Mouse (Mus musculus) heart, embryonic 12.5 days (tissue): ENCODE results near the gene Sap25. TPM values are rescaled to one million over a fixed set of nuclear protein-coding genes. Genes with fewer than 3 reads are reported as not detected.

Experiments
- ATAC-seq: fragments of 200-750 bp; cut with Nextera tagmentation; 2 replicates; pipeline ENCODE4 v1.8.0; 2017; ENCODE audit warnings: moderate TSS enrichment, moderate library complexity; ENCODE audit not compliant: insufficient number of reproducible peaks, low FRiP score
- H3K27ac ChIP-seq: fragments of 300-500 bp; sonication (generic); 2 replicates; pipeline ENCODE4 v1.5.1; 2016; ENCODE audit warnings: mild to moderate bottlenecking, moderate library complexity; ENCODE audit not compliant: poor library complexity, severe bottlenecking
- H3K27me3 ChIP-seq: fragments of 300-500 bp; sonication (generic); replicated peaks from 2 replicates; pipeline ENCODE4 v1.6.1; 2016; ENCODE audit warnings: mild to moderate bottlenecking, moderate library complexity
- H3K36me3 ChIP-seq: fragments of 300-500 bp; sonication (generic); 2 replicates; pipeline ENCODE4 v1.6.1; 2016; ENCODE audit warnings: mild to moderate bottlenecking, moderate library complexity
- H3K4me1 ChIP-seq: fragments of 300-500 bp; sonication (generic); replicated peaks from 2 replicates; pipeline ENCODE4 v1.6.1; 2016; ENCODE audit warnings: mild to moderate bottlenecking
- H3K4me2 ChIP-seq: fragments of 300-500 bp; sonication (generic); 2 replicates; pipeline ENCODE4 v1.6.1; 2016; ENCODE audit warnings: mild to moderate bottlenecking, moderate library complexity
- H3K4me3 ChIP-seq: fragments of 300-500 bp; sonication (generic); 2 replicates; pipeline ENCODE4 v1.5.1; 2016; ENCODE audit warnings: mild to moderate bottlenecking
- H3K9ac ChIP-seq: fragments of 300-500 bp; sonication (generic); 2 replicates; pipeline ENCODE4 v1.6.1; 2016; ENCODE audit warnings: mild to moderate bottlenecking, moderate library complexity
- H3K9me3 ChIP-seq: fragments of 300-500 bp; sonication (generic); replicated peaks from 2 replicates; pipeline ENCODE4 v1.6.1; 2016; ENCODE audit warnings: mild to moderate bottlenecking, moderate library complexity
- WGBS: fragments of 180-500 bp; shearing (Covaris S2); methylation state at CpG from one replicate; pipeline ENCODE4 v1.1.7; 2016; 5-methylcytosine and 5-hydroxymethylcytosine counted together
- polyA plus RNA-seq: library from polyadenylated mRNA; unstranded; fragments of >200 nt; fragmentation: Nextera tagmentation; extraction: Ambion mirVana; gene quantifications from 2 replicates; pipeline ENCODE4 v1.2.1, GENCODE M21; 2016

The Sap25 gene
- polyA plus RNA-seq, 1 experiment from 2014 or later, result 5.3 TPM

DNA sequence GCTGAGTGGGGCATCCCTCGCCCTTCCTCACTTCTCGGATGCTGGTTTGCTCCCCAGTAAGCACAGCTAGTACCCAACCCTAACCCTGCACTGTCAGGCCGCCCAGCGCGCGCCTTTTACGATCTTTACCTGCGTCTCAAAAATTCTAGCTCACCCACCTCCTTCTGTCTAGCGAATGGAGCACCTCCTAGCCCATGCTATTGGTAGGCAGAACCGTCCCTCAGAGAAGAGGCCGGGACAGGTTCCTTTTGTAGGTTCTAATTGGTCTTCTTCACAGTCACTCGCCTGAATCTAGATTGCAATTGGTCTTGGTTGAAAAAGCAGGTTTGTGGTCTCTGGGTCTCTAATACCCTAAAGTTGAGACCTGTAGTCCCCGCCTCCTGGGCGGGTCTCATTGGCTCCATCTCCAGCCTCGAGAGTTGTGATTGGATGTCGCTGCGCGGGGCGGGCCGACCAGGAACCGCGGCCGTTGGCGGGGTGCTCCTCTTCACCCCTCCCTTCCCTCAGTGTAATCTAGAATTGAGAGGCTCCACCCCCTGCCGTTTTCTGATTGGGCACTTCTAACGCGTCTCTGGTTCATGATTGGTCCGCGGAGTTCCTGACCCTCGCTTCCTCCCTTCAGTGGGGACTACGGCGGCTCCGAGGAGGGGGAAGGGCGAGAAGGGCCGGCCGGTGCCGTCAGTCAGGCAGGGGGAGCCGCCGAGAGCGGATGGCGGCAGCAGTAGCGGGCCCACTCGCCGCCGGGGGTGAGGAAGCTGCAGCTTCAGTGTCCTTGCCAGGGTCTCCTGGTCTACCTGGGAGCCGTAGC lies 12.4 kb upstream of the Sap25 start, which contains the start of the genes Fbxo24, Lrch4 and Gm20605:
TSS of gene Fbxo24 (minus strand) at position 505 of the 808 bp plus-strand sequence.
TSS of gene Lrch4 (plus strand) at position 624 of the 808 bp plus-strand sequence.
TSS of gene Gm20605 (plus strand) at position 678 of the 808 bp plus-strand sequence.
- Histone ChIP-seq H3K9ac (peak within 1 kb of the TSS; percentile 79), H3K4me2 (peak within 1 kb of the TSS; percentile 83), H3K36me3 (peaks cover 8% of the 10 kb centered on the region), H3K4me1 (peaks cover 37% of the 10 kb centered on the region), H3K9me3 (no peaks in the 10 kb centered on the region), H3K27ac (peak within 1 kb of the TSS; percentile 89), H3K27me3 (no peaks in the 10 kb centered on the region), H3K4me3 (peak within 1 kb of the TSS; percentile 73)
- ATAC-seq, result peak; percentile 98
- WGBS, result under 1% methylated on average over 45 of the region's 46 CpGs

DNA sequence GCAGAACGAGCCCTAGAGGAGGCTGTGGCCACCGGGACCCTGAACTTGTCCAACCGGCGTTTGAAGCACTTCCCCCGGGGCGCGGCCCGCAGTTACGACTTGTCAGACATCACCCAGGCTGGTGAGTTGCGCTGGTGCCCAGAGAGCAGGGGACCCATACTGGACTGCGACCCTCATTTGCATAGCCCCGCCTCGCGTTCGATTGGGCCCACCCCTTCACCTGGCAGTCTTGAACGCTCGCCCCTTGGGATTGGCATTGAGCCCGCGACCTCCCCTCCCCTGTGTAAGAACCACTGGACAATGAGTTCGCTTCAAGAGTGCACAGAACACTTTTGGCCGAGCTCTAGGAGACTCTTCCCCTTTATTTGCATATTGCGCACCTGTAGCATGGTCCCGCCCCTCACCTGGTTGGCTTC lies 11.8 kb upstream of the Sap25 start:
- no peaks in the 10 kb centered on the region for H3K9me3 ChIP-seq
- peak overlapping the region; percentile 89 for H3K27ac ChIP-seq
- peak overlapping the region; percentile 73 for H3K4me3 ChIP-seq
- ATAC-seq, result peak; percentile 55
- peak overlapping the region; percentile 79 for H3K9ac ChIP-seq
- peaks cover 14% of the 10 kb centered on the region for H3K36me3 ChIP-seq
- peaks cover 37% of the 10 kb centered on the region for H3K4me1 ChIP-seq
- H3K27me3 ChIP-seq, result no peaks in the 10 kb centered on the region
- under 1% methylated on average over 23 of the region's 23 CpGs for WGBS
- peak overlapping the region; percentile 83 for H3K4me2 ChIP-seq

DNA sequence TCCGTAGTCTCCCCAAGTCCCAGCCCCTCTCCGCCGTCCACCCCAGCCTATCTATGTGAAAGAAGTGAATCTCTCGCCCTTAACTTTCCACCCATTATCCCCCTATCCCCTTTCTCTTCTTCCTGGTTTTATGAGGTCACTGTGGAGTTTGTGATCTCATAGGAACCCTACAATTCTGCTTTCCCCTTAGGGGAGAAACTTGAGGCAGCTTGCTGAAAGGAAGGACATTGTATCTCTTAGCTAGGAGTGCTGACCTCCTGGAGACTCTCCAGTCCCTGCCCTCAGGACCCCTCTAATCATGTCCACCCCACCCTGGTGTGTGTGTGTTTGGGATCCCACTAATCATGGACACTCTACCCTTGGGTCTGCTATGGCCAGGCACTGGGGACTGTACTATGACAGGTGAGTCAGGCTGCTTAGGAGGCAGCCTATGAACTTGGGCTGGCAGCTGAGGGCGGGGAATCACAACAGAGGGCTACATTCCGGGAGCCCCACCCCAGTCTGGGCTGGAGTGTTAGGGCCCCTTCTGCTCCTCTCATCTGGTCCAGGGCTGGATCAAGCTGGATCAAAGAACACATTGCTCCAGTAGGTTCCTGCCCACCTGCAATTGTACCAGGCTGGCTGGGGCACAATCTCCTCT lies 11.1 kb upstream of the Sap25 start:
- Histone ChIP-seq H3K4me3 (peak overlapping the region; percentile 73), H3K27me3 (no peaks in the 10 kb centered on the region), H3K4me2 (peak overlapping the region; percentile 83), H3K9me3 (no peaks in the 10 kb centered on the region), H3K36me3 (peaks cover 20% of the 10 kb centered on the region), H3K27ac (peak overlapping the region; percentile 89), H3K9ac (peak overlapping the region; percentile 79), H3K4me1 (peaks cover 32% of the 10 kb centered on the region)
- 18% methylated on average over 6 of the region's 6 CpGs for WGBS
- no peak for ATAC-seq

DNA sequence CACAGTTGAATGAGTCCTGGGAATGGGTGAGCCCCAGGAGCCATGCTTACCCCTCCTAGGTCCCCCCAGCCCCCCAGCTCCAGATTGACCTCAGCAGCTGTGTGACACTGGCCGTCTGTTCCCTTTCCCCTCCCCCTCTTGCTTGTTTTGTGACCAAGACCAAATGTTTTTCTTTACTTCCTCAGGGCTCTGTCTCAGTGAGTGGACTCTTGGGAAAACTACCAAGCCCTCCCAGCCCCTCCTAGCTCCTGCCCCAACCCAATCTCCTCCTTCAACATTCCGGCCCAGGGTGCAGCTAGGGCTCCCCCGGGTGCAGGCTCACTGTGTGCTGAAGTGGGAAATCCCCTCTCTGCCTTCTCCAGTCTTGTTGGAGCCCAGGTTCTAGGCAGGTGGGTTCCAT lies 10.5 kb upstream of the Sap25 start:
- peak overlapping the region; percentile 83 for H3K4me2 ChIP-seq

DNA sequence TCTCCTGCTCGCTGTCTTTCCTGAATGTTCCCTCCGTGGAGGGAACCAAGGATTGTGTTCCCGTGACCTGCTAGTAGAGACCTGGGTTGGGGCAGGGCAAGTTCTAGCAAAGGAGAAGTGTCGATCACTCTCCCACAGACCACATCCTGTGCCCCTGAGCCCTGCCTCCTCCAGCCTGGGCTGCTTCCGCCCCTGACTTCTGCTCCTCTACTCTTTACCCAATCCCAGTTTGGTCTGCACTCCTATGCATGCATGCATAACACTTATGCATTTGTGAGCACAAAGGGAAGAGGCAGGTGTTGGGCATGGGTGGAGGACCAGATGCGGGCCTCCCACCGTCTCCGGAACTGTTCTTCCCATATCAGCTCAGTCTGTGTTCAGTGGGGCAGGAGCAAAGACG lies 10.0 kb upstream of the Sap25 start:
- peak overlapping the region; percentile 79 for H3K9ac ChIP-seq
- peak overlapping the region; percentile 71 for H3K27ac ChIP-seq
- WGBS, result 57% methylated on average over 9 of the region's 9 CpGs
- peak overlapping the region; percentile 83 for H3K4me2 ChIP-seq
- peak overlapping the region; percentile 73 for H3K4me3 ChIP-seq
- H3K27me3 ChIP-seq, result no peaks in the 10 kb centered on the region
- H3K9me3 ChIP-seq, result no peaks in the 10 kb centered on the region
- H3K4me1 ChIP-seq, result peaks cover 32% of the 10 kb centered on the region
- ATAC-seq, result no peak
- H3K36me3 ChIP-seq, result peaks cover 31% of the 10 kb centered on the region

More for the DNA sequence above, 10.5 kb upstream of the Sap25 start:
- 31% methylated on average over 3 of the region's 3 CpGs for WGBS
- no peaks in the 10 kb centered on the region for H3K27me3 ChIP-seq
- H3K36me3 ChIP-seq, result peaks cover 26% of the 10 kb centered on the region
- peak overlapping the region; percentile 73 for H3K4me3 ChIP-seq
- H3K9ac ChIP-seq, result peak overlapping the region; percentile 79
- no peaks in the 10 kb centered on the region for H3K9me3 ChIP-seq
- ATAC-seq, result no peak
- peaks cover 32% of the 10 kb centered on the region for H3K4me1 ChIP-seq
- peak overlapping the region; percentile 71 for H3K27ac ChIP-seq

DNA sequence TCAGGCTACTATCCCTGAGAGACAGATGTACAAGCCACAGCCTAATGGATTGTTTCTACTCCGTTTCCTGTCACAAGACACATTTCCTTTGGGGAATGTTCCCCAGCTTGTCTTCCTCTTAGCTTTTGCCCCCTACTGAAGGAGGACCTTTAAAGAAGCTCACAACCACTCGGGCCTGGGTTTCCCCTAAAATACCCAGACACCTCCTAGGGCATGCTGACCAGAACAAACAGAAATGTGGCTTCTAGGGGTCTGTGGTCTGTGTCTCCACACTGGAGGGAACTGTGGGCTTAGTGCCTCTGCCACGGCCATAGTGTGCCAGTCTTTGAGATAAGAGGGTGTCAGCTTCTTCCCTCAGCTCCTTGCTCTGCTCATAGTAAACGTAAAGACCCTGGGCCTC lies 9.5 kb upstream of the Sap25 start:
- ATAC-seq, result no peak
- Histone ChIP-seq H3K27ac (peak overlapping the region; percentile 71; the same call in 1 of the 2 replicates), H3K4me1 (peaks cover 32% of the 10 kb centered on the region), H3K36me3 (peaks cover 36% of the 10 kb centered on the region), H3K4me3 (peak overlapping the region; percentile 73; the same call in 1 of the 2 replicates), H3K4me2 (peak overlapping the region; percentile 83), H3K27me3 (no peaks in the 10 kb centered on the region), H3K9me3 (no peaks in the 10 kb centered on the region), H3K9ac (peak overlapping the region; percentile 79)
- WGBS, result 46% methylated on average over 4 of the region's 4 CpGs

DNA sequence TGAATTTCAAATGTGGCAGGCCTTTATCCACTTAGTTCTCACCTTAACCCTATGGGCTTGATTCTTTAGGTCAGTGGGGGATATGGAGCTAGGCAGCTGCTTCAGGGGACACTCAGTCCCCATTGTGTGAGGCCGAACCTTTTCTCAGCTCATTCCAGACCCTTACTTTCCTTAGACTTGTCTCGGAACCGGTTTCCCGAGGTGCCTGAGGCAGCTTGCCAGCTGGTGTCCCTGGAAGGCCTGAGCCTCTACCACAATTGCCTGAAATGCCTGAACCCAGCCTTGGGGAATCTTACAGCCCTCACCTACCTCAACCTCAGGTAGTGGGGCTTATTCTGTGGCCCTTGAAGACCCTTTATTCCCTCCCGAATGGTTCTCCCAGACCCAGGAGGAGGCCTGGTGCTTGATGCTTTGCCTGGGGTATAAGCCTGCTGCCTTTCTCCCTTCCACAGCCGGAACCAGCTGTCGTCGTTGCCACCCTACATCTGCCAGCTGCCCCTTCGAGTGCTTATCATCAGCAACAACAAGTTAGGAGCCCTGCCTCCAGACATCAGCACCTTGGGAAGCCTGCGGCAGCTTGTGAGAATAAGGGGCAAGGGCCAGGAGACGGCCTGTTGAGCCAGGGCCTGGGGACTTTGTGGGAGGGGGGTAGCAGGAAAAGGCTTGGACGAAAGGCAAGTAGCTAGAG lies 7.6 kb upstream of the Sap25 start:
- Histone ChIP-seq H3K36me3 (peaks cover 55% of the 10 kb centered on the region), H3K9me3 (no peaks in the 10 kb centered on the region), H3K27ac (no peak overlapping the region), H3K9ac (no peak overlapping the region), H3K4me3 (no peak overlapping the region), H3K27me3 (no peaks in the 10 kb centered on the region), H3K4me2 (no peak overlapping the region), H3K4me1 (peaks cover 28% of the 10 kb centered on the region)
- no peak for ATAC-seq
- WGBS, result 66% methylated on average over 12 of the region's 12 CpGs

DNA sequence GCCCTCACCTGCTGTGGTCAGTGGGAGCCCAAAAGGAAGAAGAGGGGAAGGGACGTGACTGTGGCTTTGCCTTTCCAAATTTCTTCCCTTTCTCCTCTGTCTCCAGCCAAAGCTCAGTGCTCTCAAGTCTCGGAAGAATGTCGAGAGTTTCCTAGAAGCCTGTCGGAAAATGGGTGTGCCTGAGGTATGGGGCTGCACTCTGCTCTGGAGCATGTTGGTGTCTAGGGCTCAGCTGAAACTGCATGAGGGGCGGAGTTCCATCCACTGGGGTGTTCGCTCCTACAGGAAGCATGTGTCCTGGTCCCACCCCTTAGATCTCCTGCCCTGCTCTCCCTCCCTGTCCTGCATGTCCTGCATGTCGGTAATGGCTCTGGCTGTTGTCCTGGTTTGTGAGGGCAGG lies 1.7 kb upstream of the Sap25 start:
- H3K27me3 ChIP-seq, result peaks cover 21% of the 10 kb centered on the region
- no peaks in the 10 kb centered on the region for H3K9me3 ChIP-seq
- 64% methylated on average over 7 of the region's 7 CpGs for WGBS
- H3K4me2 ChIP-seq, result no peak overlapping the region
- ATAC-seq, result no peak
- H3K36me3 ChIP-seq, result peaks cover 81% of the 10 kb centered on the region
- H3K4me3 ChIP-seq, result no peak overlapping the region
- H3K9ac ChIP-seq, result no peak overlapping the region
- H3K27ac ChIP-seq, result no peak overlapping the region
- H3K4me1 ChIP-seq, result peaks cover 12% of the 10 kb centered on the region

DNA sequence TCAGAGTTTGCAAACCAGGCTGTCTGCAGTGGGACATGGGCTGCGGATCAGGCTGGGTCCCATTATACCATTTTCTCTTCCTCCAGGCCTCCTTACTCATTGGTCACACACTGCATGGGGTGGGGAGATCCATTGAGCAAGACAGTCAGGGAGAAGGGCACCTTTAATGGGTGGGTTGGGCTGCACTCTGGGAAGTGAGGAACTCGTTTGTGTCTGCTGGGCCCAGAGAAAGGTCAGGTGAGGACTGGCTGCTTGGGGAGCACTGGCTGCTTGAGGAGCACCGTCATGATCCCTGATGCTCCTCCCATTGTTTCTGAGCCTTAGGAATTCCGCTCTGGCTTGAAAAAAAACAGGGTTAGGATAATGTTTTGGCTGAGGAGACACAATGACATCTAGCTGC lies 1.8 kb downstream of the Sap25 start:
- no peak overlapping the region for H3K27ac ChIP-seq
- H3K4me3 ChIP-seq, result no peak overlapping the region
- peaks cover 38% of the 10 kb centered on the region for H3K27me3 ChIP-seq
- no peak overlapping the region for H3K9ac ChIP-seq
- H3K4me2 ChIP-seq, result no peak overlapping the region
- WGBS, result 60% methylated on average over 4 of the region's 4 CpGs
- H3K4me1 ChIP-seq, result peaks cover 28% of the 10 kb centered on the region
- ATAC-seq, result no peak
- no peaks in the 10 kb centered on the region for H3K9me3 ChIP-seq
- H3K36me3 ChIP-seq, result peaks cover 47% of the 10 kb centered on the region

DNA sequence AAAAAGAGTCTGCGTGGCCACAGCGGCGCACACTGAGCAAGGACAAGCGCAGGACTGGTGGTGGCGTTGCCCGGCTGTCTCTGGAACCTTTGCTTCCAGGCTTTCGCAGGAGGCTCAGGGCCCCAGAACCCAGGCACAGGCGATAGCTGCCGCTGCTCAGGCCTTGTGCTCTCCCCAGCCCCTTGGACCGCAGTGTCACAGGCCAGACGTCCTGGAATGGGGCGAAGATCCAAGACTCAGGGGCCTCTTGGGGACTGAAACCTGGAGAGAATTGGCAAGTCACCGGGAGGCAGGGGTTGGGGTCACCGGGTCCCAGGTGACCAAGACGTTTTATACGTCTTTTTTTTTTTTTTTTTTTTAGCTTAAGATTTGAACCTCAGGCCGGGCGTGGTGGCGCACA lies 3.4 kb downstream of the Sap25 start:
- WGBS, result 34% methylated on average over 19 of the region's 19 CpGs

More for the DNA sequence above, 3.4 kb downstream of the Sap25 start:
- Histone ChIP-seq H3K4me2 (peak overlapping the region; percentile 77; the same call in 1 of the 2 replicates), H3K27ac (no peak overlapping the region), H3K9ac (no peak overlapping the region), H3K27me3 (peaks cover 38% of the 10 kb centered on the region), H3K4me1 (peaks cover 42% of the 10 kb centered on the region), H3K36me3 (peaks cover 31% of the 10 kb centered on the region), H3K4me3 (no peak overlapping the region), H3K9me3 (no peaks in the 10 kb centered on the region)
- ATAC-seq, result no peak
